Mouse (Mus musculus): ENCODE measurements around the gene Olfr868.

Olfr868 gene

DNA sequence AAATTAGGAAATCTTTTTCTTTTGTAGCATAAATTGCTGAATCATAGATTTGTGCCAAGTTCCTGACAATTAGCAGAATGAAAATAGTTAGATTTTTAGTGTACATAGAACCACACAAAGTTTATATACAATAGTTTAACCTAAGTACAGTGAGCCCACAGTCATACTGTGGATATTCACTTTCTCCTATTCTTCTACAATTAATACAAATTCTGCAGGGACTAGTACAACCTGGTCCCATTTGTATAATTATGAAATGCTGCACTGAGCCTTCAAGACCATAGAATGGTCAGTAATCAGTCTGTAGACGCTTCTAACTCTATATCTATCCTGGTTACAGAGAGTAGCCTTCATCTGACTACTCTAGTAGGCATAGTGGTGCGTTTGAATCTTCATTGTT lies at the start of gene Olfr868:
Gene Olfr868 (plus strand): TSS at position 301 of the 400 bp plus-strand sequence.
- in situ Hi-C loops (cut with MboI; ENCODE audit: low pct_unique_long_range_greater_than_20kb in 1 of 2, low sequenced_read_pairs in 2 of 2, unreplicated experiment in 1 of 2): no loop called here

DNA sequence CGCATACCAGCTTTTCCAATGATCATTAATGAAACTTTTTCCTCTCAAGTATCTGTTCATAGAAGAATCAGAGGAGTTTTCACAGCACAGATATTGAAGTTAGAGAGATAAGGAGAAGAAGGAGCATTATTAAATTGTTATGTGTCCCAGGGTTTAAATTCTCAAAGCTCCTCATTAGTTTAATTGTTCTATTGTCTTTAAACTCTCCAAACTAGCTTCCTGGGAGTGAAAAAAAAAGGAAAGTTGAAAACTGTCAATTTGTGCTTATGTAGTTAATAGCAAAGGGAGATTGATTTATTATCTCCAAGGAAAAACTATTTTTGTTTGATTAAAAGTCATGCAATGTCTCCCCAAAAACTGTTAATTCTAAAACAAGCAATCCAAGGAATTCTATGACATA lies 41.0 kb upstream of the Olfr868 start, which contains the start of gene Olfr867:
Gene Olfr867 (minus strand): TSS at position 101 of the 400 bp plus-strand sequence.
- in situ Hi-C loops (cut with MboI; ENCODE audit: low pct_unique_long_range_greater_than_20kb in 1 of 2, low sequenced_read_pairs in 2 of 2, unreplicated experiment in 1 of 2): no loop called here

DNA sequence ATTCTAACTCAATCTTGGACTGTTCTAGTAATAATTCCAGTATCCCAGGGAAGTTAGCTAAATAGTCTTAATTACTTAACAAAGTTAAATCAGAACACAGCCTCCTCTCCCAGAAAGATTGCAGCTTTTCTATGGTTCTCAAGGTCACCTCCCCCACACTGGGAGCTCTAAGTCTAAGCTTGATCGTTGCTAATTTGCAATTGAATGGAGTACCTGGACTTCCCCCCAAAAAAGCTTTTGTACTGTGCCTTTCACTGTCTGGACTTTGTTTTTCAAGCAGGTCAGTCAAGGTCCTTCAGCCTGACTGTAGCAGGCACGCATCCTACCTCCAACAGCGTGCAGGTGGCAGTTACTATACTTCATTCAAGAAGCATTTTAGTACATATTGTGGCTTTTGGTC lies 28.2 kb upstream of the Olfr868 start:
- in situ Hi-C loops (cut with MboI; ENCODE audit: low pct_unique_long_range_greater_than_20kb in 1 of 2, low sequenced_read_pairs in 2 of 2, unreplicated experiment in 1 of 2): no loop called here

DNA sequence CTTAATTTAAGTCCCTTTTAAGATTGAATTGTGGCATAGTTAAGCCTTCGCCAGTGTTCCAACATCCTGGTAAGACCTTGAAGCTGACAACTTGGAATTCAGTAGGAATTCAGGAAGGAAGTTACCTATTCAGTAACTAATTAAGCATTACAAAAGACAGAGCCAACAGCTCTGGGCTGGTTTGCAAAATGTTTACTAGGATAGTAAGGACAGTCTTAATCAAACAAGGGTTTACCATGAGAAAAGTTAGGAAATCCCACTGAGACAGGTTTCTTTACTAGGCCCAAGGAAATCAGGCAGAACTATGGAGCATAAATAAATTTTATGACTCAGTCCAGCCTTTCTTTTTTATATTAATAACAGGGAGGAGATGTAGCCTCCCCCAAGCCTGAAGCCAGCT lies 27.1 kb upstream of the Olfr868 start:
- in situ Hi-C loops (cut with MboI; ENCODE audit: low pct_unique_long_range_greater_than_20kb in 1 of 2, low sequenced_read_pairs in 2 of 2, unreplicated experiment in 1 of 2): no loop called here

DNA sequence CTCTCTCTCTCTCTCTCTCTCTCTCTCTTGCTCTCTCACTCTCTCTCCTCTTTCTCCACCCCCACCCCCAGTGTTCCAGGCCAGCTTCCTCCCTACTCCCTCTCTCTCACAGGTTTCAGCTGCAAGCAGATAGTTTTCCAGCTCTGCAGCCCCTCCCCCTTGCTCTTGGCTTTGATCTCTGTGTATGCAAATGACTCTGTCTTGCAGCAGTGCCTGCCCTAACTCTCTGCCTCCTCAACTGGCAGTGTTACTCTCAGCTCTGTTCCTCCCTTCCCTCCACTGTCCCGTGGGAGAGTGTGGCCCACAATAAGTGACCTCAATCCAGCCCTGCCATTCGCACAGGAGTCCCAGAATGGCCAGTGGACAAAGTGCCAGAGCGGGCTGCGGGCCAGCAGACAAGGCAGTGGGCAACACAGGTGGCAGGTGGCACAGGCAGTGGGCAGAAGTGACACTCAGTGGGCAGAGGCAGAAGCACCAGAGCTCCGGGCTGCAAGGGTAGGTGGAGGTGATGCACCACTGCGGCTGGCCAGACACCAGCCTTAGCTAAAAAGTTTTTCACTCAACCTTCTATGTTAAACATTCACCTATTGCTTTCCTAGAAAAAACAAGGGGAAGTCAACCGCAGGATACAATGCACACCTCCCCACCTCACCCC lies 24.8 kb upstream of the Olfr868 start:
- in situ Hi-C loops (cut with MboI; ENCODE audit: low pct_unique_long_range_greater_than_20kb in 1 of 2, low sequenced_read_pairs in 2 of 2, unreplicated experiment in 1 of 2): no loop called here

DNA sequence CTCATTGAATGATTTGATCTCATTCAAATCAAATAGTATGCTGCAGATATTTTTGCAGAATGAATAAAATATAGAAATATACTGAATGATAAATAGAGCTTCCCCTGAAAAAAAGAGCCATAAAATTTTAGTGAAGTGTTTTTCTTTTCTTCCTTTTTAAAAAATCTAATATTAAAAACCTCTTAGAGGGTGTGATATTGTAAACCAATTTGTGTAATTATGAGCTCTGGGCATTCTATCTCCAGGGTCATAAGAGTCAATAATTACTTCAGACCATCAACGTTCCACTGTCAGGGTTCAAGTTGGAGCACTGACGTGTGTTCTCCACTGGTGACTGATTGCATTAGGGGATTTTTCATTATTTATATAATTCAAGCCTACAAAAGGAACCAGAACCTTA lies 30.3 kb downstream of the Olfr868 start, which contains the start of gene Olfr869:
Gene Olfr869 (plus strand): TSS at position 301 of the 400 bp plus-strand sequence.
- in situ Hi-C loops (cut with MboI; ENCODE audit: low pct_unique_long_range_greater_than_20kb in 1 of 2, low sequenced_read_pairs in 2 of 2, unreplicated experiment in 1 of 2): no loop called here

DNA sequence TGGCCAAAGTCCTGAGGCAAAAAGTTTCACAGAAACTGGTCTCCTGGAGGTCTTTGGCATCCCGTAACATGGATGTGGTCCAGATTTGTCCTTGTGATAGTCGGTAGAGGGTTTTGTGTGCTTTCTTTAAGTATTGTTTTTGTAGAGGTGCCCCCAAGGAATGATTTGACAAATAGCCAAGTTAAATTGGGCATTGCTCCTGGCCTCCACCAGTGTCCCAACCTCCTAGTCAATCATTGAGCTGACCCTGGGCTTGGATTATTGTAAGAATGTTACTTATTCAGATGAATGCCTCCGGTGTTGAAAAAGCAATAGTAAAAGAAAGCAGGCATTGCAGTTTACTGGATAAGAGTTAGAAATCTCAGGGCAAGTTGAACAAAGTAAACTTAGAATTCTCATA lies 51.3 kb downstream of the Olfr868 start:
- in situ Hi-C loops (cut with MboI; ENCODE audit: low pct_unique_long_range_greater_than_20kb in 1 of 2, low sequenced_read_pairs in 2 of 2, unreplicated experiment in 1 of 2): no loop called here
